Mouse (Mus musculus) heart, embryonic 10.5 days (tissue): ENCODE measurements at regions not wholly inside any gene's neighbourhood (a gene's known extent, or its start where the extent isn't known, plus 50 kb on each side); places are given as distances from the start of the nearest gene placed in this dataset.

ENCODE experiments used
- DNase-seq: peaks from one replicate; pipeline ENCODE4 v3.0.0-alpha.2; 2017; ENCODE audit warnings: low spot score
- H3K27ac ChIP-seq: fragments of 300-500 bp; sonication (generic); 2 replicates; pipeline ENCODE4 v1.5.1; 2016; ENCODE audit warnings: mild to moderate bottlenecking
- H3K27me3 ChIP-seq: fragments of 300-500 bp; sonication (generic); 2 replicates; pipeline ENCODE4 v1.6.1; 2016; ENCODE audit warnings: mild to moderate bottlenecking; ENCODE audit not compliant: poor library complexity, insufficient read depth, severe bottlenecking
- H3K36me3 ChIP-seq: fragments of 300-500 bp; sonication (generic); 2 replicates; pipeline ENCODE4 v1.6.1; 2016; ENCODE audit warnings: mild to moderate bottlenecking, moderate library complexity
- H3K4me1 ChIP-seq: fragments of 300-500 bp; sonication (generic); 2 replicates; pipeline ENCODE4 v1.6.1; 2016; ENCODE audit warnings: mild to moderate bottlenecking
- H3K4me3 ChIP-seq: fragments of 300-500 bp; sonication (generic); 2 replicates; pipeline ENCODE4 v1.5.1; 2016; ENCODE audit warnings: mild to moderate bottlenecking, moderate library complexity
- H3K9me3 ChIP-seq: fragments of 300-500 bp; sonication (generic); 2 replicates; pipeline ENCODE4 v1.6.1; 2016; ENCODE audit warnings: mild to moderate bottlenecking, moderate library complexity
- WGBS: fragments of 180-500 bp; shearing (Covaris S2); methylation state at CpG from one replicate; pipeline ENCODE4 v1.1.7; 2016; 5-methylcytosine and 5-hydroxymethylcytosine counted together

DNA sequence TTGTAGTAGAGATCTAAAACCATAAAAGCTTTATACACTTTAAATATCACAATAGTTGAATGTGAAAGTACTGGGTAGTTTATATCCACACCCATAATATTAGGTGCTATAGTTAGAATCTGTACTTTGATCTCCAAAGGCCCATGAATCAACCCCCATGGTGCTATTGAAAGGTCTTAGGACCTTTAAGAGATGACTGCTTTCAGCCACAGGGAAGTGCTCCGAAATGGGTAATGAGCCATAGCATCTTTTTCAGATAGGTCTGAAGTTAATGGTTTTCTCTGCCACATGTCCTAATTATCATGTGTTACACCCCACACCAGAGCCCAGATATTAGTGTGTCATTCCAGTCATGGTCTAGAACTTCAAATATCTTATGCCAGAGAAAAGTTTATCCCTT, 312.1 kb upstream of the Xrcc4 start:
- H3K27me3 ChIP-seq, result no peaks in the 10 kb centered on the region
- H3K27ac ChIP-seq, result no peak overlapping the region
- no peaks in the 10 kb centered on the region for H3K36me3 ChIP-seq
- 83% methylated on average over 1 of the region's 1 CpGs for WGBS
- H3K4me1 ChIP-seq, result no peaks in the 10 kb centered on the region
- H3K4me3 ChIP-seq, result no peak overlapping the region
- no peaks in the 10 kb centered on the region for H3K9me3 ChIP-seq
- no peak for DNase-seq

- 78% methylated on average over 8 of the region's 8 CpGs for WGBS
- no peak overlapping the region for H3K27ac ChIP-seq
Observed at GRCm38 (mm10) chr13:90395274-90396023, 306.0 kb upstream of the Xrcc4 start.

GRCm38 (mm10) chr13:90394815-90395241, 305.4 kb upstream of the Xrcc4 start:
- Histone ChIP-seq H3K36me3 (no peaks in the 10 kb centered on the region), H3K9me3 (no peaks in the 10 kb centered on the region), H3K4me3 (no peak overlapping the region), H3K4me1 (no peaks in the 10 kb centered on the region), H3K27ac (no peak overlapping the region), H3K27me3 (no peaks in the 10 kb centered on the region)
- 69% methylated on average over 5 of the region's 5 CpGs for WGBS
- no peak for DNase-seq

More at GRCm38 (mm10) chr13:90395274-90396023, 306.0 kb upstream of the Xrcc4 start:
- no peak overlapping the region for H3K4me3 ChIP-seq
- no peaks in the 10 kb centered on the region for H3K9me3 ChIP-seq
- H3K36me3 ChIP-seq, result no peaks in the 10 kb centered on the region
- H3K4me1 ChIP-seq, result no peaks in the 10 kb centered on the region
- DNase-seq, result no peak
- no peaks in the 10 kb centered on the region for H3K27me3 ChIP-seq

GRCm38 (mm10) chr13:90392415-90392814, 303.0 kb upstream of the Xrcc4 start:
- Histone ChIP-seq H3K9me3 (no peaks in the 10 kb centered on the region), H3K27me3 (no peaks in the 10 kb centered on the region), H3K4me1 (no peaks in the 10 kb centered on the region), H3K27ac (no peak overlapping the region), H3K36me3 (no peaks in the 10 kb centered on the region), H3K4me3 (no peak overlapping the region)
- no peak for DNase-seq

DNA sequence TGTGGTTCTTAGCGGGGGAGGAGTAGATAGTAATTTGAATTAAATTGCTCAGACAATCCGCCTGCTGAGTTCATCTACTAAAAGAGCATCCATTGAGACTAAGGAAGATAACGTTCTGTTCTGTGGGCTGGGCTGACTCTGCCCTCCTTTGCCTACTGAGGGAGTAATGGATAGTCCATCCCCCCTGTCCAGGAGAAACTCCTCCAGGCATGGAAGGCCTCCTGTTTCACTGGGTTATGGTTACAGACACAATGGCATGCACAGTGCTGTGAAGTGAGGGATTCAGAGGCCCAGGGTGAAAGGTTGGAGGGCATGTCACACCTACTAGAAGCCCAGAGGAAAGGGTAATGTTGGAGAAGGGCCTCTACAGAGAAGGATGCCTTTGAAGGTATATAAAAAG, 287.2 kb upstream of the Xrcc4 start:
- Histone ChIP-seq H3K4me3 (no peak overlapping the region), H3K27ac (no peak overlapping the region), H3K36me3 (no peaks in the 10 kb centered on the region), H3K27me3 (no peaks in the 10 kb centered on the region), H3K4me1 (no peaks in the 10 kb centered on the region), H3K9me3 (no peaks in the 10 kb centered on the region)
- WGBS, result 80% methylated on average over 3 of the region's 3 CpGs
- no peak for DNase-seq

DNA sequence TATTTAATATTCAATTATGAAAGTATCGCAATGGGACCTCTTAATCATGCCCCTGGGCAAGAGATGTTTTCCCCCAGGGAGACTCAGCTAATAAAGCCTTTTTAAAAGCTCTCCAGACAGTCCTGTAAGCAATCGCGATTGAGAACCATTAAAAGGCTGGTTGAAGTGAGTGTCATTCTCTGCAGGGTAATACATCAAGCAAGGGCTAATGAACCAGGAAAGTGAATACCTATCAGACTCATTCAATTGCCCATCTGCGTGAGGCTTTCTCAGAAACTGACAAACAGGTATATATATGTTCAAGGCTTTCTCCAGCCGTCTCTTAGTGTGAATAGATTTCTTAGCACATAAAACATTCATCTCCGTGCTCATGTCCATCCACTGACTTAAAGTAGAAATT, 286.8 kb upstream of the Xrcc4 start:
- no peaks in the 10 kb centered on the region for H3K36me3 ChIP-seq
- WGBS, result 84% methylated on average over 6 of the region's 6 CpGs

GRCm38 (mm10) chr13:90371415-90372150, 282.2 kb upstream of the Xrcc4 start:
- no peaks in the 10 kb centered on the region for H3K4me1 ChIP-seq
- H3K9me3 ChIP-seq, result no peaks in the 10 kb centered on the region
- H3K27me3 ChIP-seq, result no peaks in the 10 kb centered on the region
- H3K36me3 ChIP-seq, result no peaks in the 10 kb centered on the region
- DNase-seq, result no peak
- WGBS, result 82% methylated on average over 4 of the region's 4 CpGs
- H3K27ac ChIP-seq, result no peak overlapping the region
- no peak overlapping the region for H3K4me3 ChIP-seq

More for the DNA sequence above, 286.8 kb upstream of the Xrcc4 start:
- Histone ChIP-seq H3K4me3 (no peak overlapping the region), H3K4me1 (no peaks in the 10 kb centered on the region), H3K27me3 (no peaks in the 10 kb centered on the region), H3K27ac (no peak overlapping the region), H3K9me3 (no peaks in the 10 kb centered on the region)
- DNase-seq, result no peak

GRCm38 (mm10) chr13:90370746-90371414, 281.5 kb upstream of the Xrcc4 start:
- no peaks in the 10 kb centered on the region for H3K27me3 ChIP-seq
- 68% methylated on average over 3 of the region's 3 CpGs for WGBS
- DNase-seq, result no peak
- H3K4me3 ChIP-seq, result no peak overlapping the region
- H3K36me3 ChIP-seq, result no peaks in the 10 kb centered on the region
- H3K9me3 ChIP-seq, result no peaks in the 10 kb centered on the region
- H3K4me1 ChIP-seq, result no peaks in the 10 kb centered on the region
- no peak overlapping the region for H3K27ac ChIP-seq

GRCm38 (mm10) chr13:90364518-90365027, 275.2 kb upstream of the Xrcc4 start:
- Histone ChIP-seq H3K27me3 (no peaks in the 10 kb centered on the region), H3K36me3 (no peaks in the 10 kb centered on the region), H3K4me3 (no peak overlapping the region), H3K4me1 (peaks cover 9% of the 10 kb centered on the region; the same call in 1 of the 2 replicates), H3K27ac (no peak overlapping the region), H3K9me3 (no peaks in the 10 kb centered on the region)
- DNase-seq, result no peak
- WGBS, result 77% methylated on average over 4 of the region's 4 CpGs

DNA sequence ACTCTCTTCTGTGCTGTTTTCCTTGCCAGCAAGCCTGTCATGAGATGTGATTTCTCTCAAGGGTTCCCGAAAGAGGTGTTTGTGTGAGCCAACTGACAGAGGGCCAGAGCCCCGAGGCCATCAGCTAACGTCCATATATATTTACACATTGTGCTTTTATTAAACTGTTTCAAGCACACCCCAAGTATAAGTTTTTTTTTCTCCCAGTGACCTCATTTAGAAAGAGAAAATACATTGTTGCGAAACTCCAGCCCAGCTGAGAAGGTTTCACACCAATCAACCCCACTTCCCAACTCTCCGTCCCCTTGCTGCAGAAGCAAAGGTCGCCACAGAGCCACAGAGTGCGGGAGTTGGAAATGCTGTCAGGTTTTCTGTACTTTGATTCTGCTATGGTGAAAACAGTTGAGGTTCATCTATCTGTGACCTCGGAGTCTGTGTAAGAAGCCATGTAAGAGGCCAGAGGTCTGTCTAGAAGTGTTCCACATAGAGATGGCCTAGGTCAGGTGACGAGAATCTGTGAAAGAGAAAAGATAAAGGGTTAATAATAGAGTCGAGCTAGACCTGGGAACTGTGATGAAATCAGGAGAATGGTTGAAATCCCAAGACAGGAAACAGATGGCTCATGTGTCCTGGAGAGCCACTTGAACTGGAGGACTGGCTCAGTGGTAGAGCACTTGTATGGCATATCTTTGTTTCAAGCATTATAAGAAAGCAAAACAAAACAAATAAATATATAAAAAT, 270.6 kb upstream of the Xrcc4 start:
- no peaks in the 10 kb centered on the region for H3K27me3 ChIP-seq
- H3K4me3 ChIP-seq, result no peak overlapping the region
- 35% methylated on average over 10 of the region's 10 CpGs for WGBS
- no peaks in the 10 kb centered on the region for H3K36me3 ChIP-seq
- peak; percentile 77 for DNase-seq
- H3K9me3 ChIP-seq, result no peaks in the 10 kb centered on the region
- H3K4me1 ChIP-seq, result peaks cover 19% of the 10 kb centered on the region; the same call in 1 of the 2 replicates
- peak overlapping the region; percentile 32 for H3K27ac ChIP-seq

DNA sequence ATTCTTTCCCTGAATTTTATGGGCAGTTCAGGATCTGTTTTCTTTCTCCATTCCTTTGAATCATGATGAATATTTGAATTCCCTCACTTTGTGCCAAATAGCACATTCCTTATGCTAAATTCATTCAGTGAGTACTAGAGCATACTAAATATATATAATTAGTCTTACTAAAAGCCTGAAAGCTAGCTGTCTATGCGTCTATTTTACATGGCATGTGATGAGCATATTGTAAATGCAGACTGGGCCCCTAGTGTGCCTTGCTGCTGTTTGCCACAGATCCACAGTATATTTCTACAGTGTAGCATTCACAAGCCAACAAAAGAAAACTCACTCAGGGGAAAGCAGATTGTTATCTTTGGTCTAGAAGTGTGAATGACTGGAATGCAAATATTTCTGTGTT, 268.7 kb upstream of the Xrcc4 start:
- H3K27me3 ChIP-seq, result no peaks in the 10 kb centered on the region
- 75% methylated on average over 1 of the region's 1 CpGs for WGBS
- H3K27ac ChIP-seq, result no peak overlapping the region
- peaks cover 19% of the 10 kb centered on the region; the same call in 1 of the 2 replicates for H3K4me1 ChIP-seq
- no peaks in the 10 kb centered on the region for H3K36me3 ChIP-seq
- H3K9me3 ChIP-seq, result no peaks in the 10 kb centered on the region
- no peak overlapping the region for H3K4me3 ChIP-seq
- DNase-seq, result no peak

GRCm38 (mm10) chr13:90355602-90356001, 266.2 kb upstream of the Xrcc4 start:
- Histone ChIP-seq H3K4me3 (no peak overlapping the region), H3K27me3 (no peaks in the 10 kb centered on the region), H3K9me3 (no peaks in the 10 kb centered on the region), H3K4me1 (peaks cover 18% of the 10 kb centered on the region; the same call in 1 of the 2 replicates), H3K27ac (no peak overlapping the region), H3K36me3 (no peaks in the 10 kb centered on the region)
- 90% methylated on average over 1 of the region's 1 CpGs for WGBS
- DNase-seq, result no peak
